In the genomic region with DNA sequence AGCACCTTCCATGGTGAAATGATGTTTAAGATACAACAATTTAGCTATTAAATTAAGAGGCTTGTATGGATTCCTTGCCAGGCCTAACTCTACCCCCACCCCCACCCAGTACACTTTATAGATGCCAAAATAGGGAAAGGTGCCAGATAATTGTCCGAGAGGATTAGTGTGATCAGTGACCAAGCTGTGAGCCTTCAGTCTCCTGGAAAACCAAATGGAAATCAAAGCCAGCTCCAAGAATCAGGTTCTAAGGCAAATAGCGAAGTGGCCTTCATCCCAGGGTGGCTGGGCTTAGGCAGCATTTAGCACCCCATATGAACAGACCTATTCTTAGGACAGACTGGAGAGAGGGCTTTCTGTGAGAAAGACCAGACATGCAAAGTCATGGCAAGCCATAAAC, we compare ENCODE assay signal across 23 mouse cellular contexts. TPM values are rescaled to one million over a fixed set of nuclear protein-coding genes. Genes with fewer than 3 reads are reported as not detected.
DNase-seq lines count a peak whose midpoint lies in the region; ATAC-seq and TF ChIP-seq lines count a peak whose summit lies in the region.
"Had no signal": no experiment of that assay in that cellular context is flagged by ENCODE, and none has a peak within 500 bp of the region (broad histone marks: within the 10 kb centered on the region; RNA-seq: fewer than 3 reads in every experiment).

No protein-coding gene starts in this region.

- no peaks in the 10 kb centered on the region for H3K36me3 ChIP-seq in hindbrain, postnatal 0 days (ENCODE audit: insufficient read depth, low read length)
- no peaks in the 10 kb centered on the region for H3K36me3 ChIP-seq in hindbrain, embryonic 14.5 days (replicated peaks; ENCODE audit: control insufficient read depth, insufficient read depth)
- no peaks in the 10 kb centered on the region for H3K36me3 ChIP-seq in midbrain, postnatal 0 days (ENCODE audit: insufficient read depth, low read length)
- no peaks in the 10 kb centered on the region for H3K36me3 ChIP-seq in midbrain, embryonic 14.5 days (ENCODE audit: control insufficient read depth, insufficient read depth, low read length)
- H3K36me3 ChIP-seq: embryonic facial prominence, embryonic 10.5 days; embryonic facial prominence, embryonic 12.5 days; forebrain, embryonic 15.5 days; G1E had no signal

- H3K27me3 ChIP-seq in cerebellum, adult 2 months (ENCODE audit: control insufficient read depth, insufficient read depth, low read length): no peaks in the 10 kb centered on the region
- no peaks in the 10 kb centered on the region for H3K27me3 ChIP-seq in hindbrain, postnatal 0 days (ENCODE audit: insufficient read depth, low read length)
- H3K27me3 ChIP-seq in hindbrain, embryonic 14.5 days (ENCODE audit: control insufficient read depth, insufficient read depth, low read length): no peaks in the 10 kb centered on the region
- H3K27me3 ChIP-seq in midbrain, postnatal 0 days (ENCODE audit: insufficient read depth, low read length): no peaks in the 10 kb centered on the region
- H3K27me3 ChIP-seq in midbrain, embryonic 14.5 days (ENCODE audit: control insufficient read depth, insufficient read depth, low read length): no peaks in the 10 kb centered on the region
- H3K27me3 ChIP-seq: CH12.LX; embryonic facial prominence, embryonic 12.5 days; forebrain, embryonic 13.5 days; forebrain, embryonic 15.5 days; Patski had no signal

- WGBS in cerebellum, adult 2 months: 19% methylated on average over 2 of the region's 2 CpGs
- WGBS in hindbrain, postnatal 0 days: 60% methylated on average over 2 of the region's 2 CpGs
- WGBS in hindbrain, embryonic 14.5 days: 80% methylated on average over 2 of the region's 2 CpGs
- WGBS in midbrain, postnatal 0 days: 61% methylated on average over 2 of the region's 2 CpGs
- WGBS in midbrain, embryonic 14.5 days: 71% methylated on average over 2 of the region's 2 CpGs

- no peak overlapping the region for H3K4me3 ChIP-seq in cerebellum, adult 2 months (replicated peaks; ENCODE audit: insufficient read depth, low read depth, low read length)
- no peak overlapping the region for H3K4me3 ChIP-seq in hindbrain, postnatal 0 days (ENCODE audit: low read length)
- H3K4me3 ChIP-seq in hindbrain, embryonic 14.5 days (replicated peaks; ENCODE audit: low read length): no peak overlapping the region
- H3K4me3 ChIP-seq in midbrain, postnatal 0 days (ENCODE audit: low read depth, low read length): no peak overlapping the region
- no peak overlapping the region for H3K4me3 ChIP-seq in midbrain, embryonic 14.5 days (replicated peaks; ENCODE audit: low read depth, low read length)
- H3K4me3 ChIP-seq: embryonic facial prominence, embryonic 10.5 days; embryonic facial prominence, embryonic 12.5 days; forebrain, embryonic 13.5 days; forebrain, embryonic 15.5 days had no signal

- no peak overlapping the region for H3K4me2 ChIP-seq in hindbrain, postnatal 0 days (ENCODE audit: low read depth, low read length)
- H3K4me2 ChIP-seq in hindbrain, embryonic 14.5 days (replicated peaks): no peak overlapping the region
- no peak overlapping the region for H3K4me2 ChIP-seq in midbrain, postnatal 0 days (ENCODE audit: low read depth, low read length, poor library complexity, severe bottlenecking)
- no peak overlapping the region for H3K4me2 ChIP-seq in midbrain, embryonic 14.5 days (ENCODE audit: low read length)
- H3K4me2 ChIP-seq: embryonic facial prominence, embryonic 12.5 days; forebrain, embryonic 13.5 days; forebrain, embryonic 15.5 days had no signal

- no peak for ATAC-seq in hindbrain, postnatal 0 days
- ATAC-seq in hindbrain, embryonic 14.5 days (ENCODE audit: low FRiP score): no peak
- ATAC-seq in midbrain, postnatal 0 days (ENCODE audit: low FRiP score): no peak
- ATAC-seq in midbrain, embryonic 14.5 days (ENCODE audit: low FRiP score, low TSS enrichment): no peak
- ATAC-seq: activated CD4-positive, CD25-positive, alpha-beta regulatory T cell, adult 4 months; CD4-positive, CD25-positive, alpha-beta regulatory T cell, adult 4 months; forebrain, embryonic 13.5 days; forebrain, embryonic 15.5 days; forebrain, postnatal 0 days; Patski had no signal

- H3K9me3 ChIP-seq in hindbrain, postnatal 0 days (ENCODE audit: low read length): no peaks in the 10 kb centered on the region
- H3K9me3 ChIP-seq in hindbrain, embryonic 14.5 days (ENCODE audit: control insufficient read depth, low read length): no peaks in the 10 kb centered on the region
- H3K9me3 ChIP-seq in midbrain, postnatal 0 days (ENCODE audit: low read length): no peaks in the 10 kb centered on the region
- no peaks in the 10 kb centered on the region for H3K9me3 ChIP-seq in midbrain, embryonic 14.5 days (ENCODE audit: control insufficient read depth, low read length)
- H3K9me3 ChIP-seq: embryonic facial prominence, embryonic 10.5 days; embryonic facial prominence, embryonic 12.5 days; forebrain, embryonic 13.5 days; forebrain, embryonic 15.5 days; G1E had no signal

- TF ChIP-seq CTCF in cerebellum, adult 2 months (IDR thresholded peaks at IDR 0.05; ENCODE audit: borderline replicate concordance, insufficient read depth, low read depth, low read length): no peak
- no peak for TF ChIP-seq CTCF in hindbrain, postnatal 0 days (IDR thresholded peaks at IDR 0.05; ENCODE audit: low read depth)
- TF ChIP-seq CTCF in midbrain, postnatal 0 days (IDR thresholded peaks at IDR 0.05): no peak

- no peak for TF ChIP-seq POLR2A in cerebellum, adult 2 months (IDR thresholded peaks at IDR 0.05; ENCODE audit: borderline replicate concordance, insufficient read depth, low read length)

- H3K27ac ChIP-seq in cerebellum, adult 2 months (ENCODE audit: insufficient read depth, low read length): no peak overlapping the region
- H3K27ac ChIP-seq in hindbrain, postnatal 0 days: no peak overlapping the region
- H3K27ac ChIP-seq in hindbrain, embryonic 14.5 days: no peak overlapping the region
- no peak overlapping the region for H3K27ac ChIP-seq in midbrain, postnatal 0 days (ENCODE audit: low read depth, low read length)
- no peak overlapping the region for H3K27ac ChIP-seq in midbrain, embryonic 14.5 days (replicated peaks; ENCODE audit: low read depth, low read length)
- H3K27ac ChIP-seq: embryonic facial prominence, embryonic 10.5 days; embryonic facial prominence, embryonic 12.5 days; forebrain, embryonic 13.5 days; forebrain, embryonic 15.5 days had no signal

- no peaks in the 10 kb centered on the region for H3K4me1 ChIP-seq in cerebellum, adult 2 months (ENCODE audit: control insufficient read depth, insufficient read depth, low read length)
- no peaks in the 10 kb centered on the region for H3K4me1 ChIP-seq in hindbrain, postnatal 0 days (ENCODE audit: insufficient read depth, low read length)
- no peaks in the 10 kb centered on the region for H3K4me1 ChIP-seq in hindbrain, embryonic 14.5 days (replicated peaks; ENCODE audit: control insufficient read depth, insufficient read depth, low read length)
- no peaks in the 10 kb centered on the region for H3K4me1 ChIP-seq in midbrain, postnatal 0 days (ENCODE audit: insufficient read depth, low read length)
- no peaks in the 10 kb centered on the region for H3K4me1 ChIP-seq in midbrain, embryonic 14.5 days (ENCODE audit: control insufficient read depth, insufficient read depth, low read length)
- H3K4me1 ChIP-seq: embryonic facial prominence, embryonic 10.5 days; embryonic facial prominence, embryonic 12.5 days; forebrain, embryonic 13.5 days; forebrain, embryonic 15.5 days had no signal

- DNase-seq in cerebellum, postnatal 10 days: peak; percentile 72 to 77
- no peak for DNase-seq in cerebellum, adult 2 months
- peak; percentile 43 for DNase-seq in hindbrain, postnatal 0 days (ENCODE audit: low spot score)
- DNase-seq in hindbrain, embryonic 14.5 days (ENCODE audit: low spot score): no peak
- peak; percentile 41 for DNase-seq in midbrain, postnatal 0 days (ENCODE audit: low spot score)
- no peak for DNase-seq in midbrain, embryonic 14.5 days
- DNase-seq: adrenal gland, adult 8-10 months; adrenal gland, postnatal 14 days; adrenal gland, postnatal 36 days; B cell, adult 2 months; cerebellum, adult 11-12 months; cerebellum, adult 9-10 months; cerebellum, postnatal 25 days; forebrain, postnatal 0 days had no signal

- no peak overlapping the region for H3K9ac ChIP-seq in hindbrain, postnatal 0 days (replicated peaks; ENCODE audit: low read length)
- H3K9ac ChIP-seq in hindbrain, embryonic 14.5 days: no peak overlapping the region
- no peak overlapping the region for H3K9ac ChIP-seq in midbrain, postnatal 0 days (replicated peaks; ENCODE audit: low read length, poor library complexity, severe bottlenecking)
- no peak overlapping the region for H3K9ac ChIP-seq in midbrain, embryonic 14.5 days (replicated peaks; ENCODE audit: low read length)
- H3K9ac ChIP-seq: embryonic facial prominence, embryonic 12.5 days; forebrain, embryonic 13.5 days; forebrain, embryonic 15.5 days; forebrain, postnatal 0 days had no signal

RNA-seq across cellular contexts. Expression of a gene that starts 13.0 kb away (rescaled TPM):
- polyA plus RNA-seq in cerebellum, adult 2 months (2012; rRNA removed): 8.4 and 9.1 TPM in 2 replicates
- 78.0 and 81.8 TPM in 2 replicates for total RNA-seq in hindbrain, postnatal 0 days (2014; rRNA removed)
- polyA plus RNA-seq in hindbrain, postnatal 0 days (2015; fragmentation: Nextera tagmentation; extraction: Ambion mirVana): 30.1 and 31.3 TPM in 2 replicates
- 30.2 and 33.5 TPM in 2 replicates for polyA plus RNA-seq in hindbrain, embryonic 14.5 days (2014; fragmentation: Nextera tagmentation; extraction: Ambion mirVana)
- total RNA-seq in midbrain, postnatal 0 days (2014; rRNA removed): 138 and 154 TPM in 2 replicates
- polyA plus RNA-seq in midbrain, postnatal 0 days (2015; fragmentation: Nextera tagmentation; extraction: Ambion mirVana): 51.6 and 62.6 TPM in 2 replicates
- polyA plus RNA-seq in midbrain, embryonic 14.5 days (2014; fragmentation: Nextera tagmentation; extraction: Ambion mirVana): 52.8 and 59.2 TPM in 2 replicates
- total RNA-seq: CH12.LX had no signal
- polyA plus RNA-seq: activated CD4-positive, CD25-positive, alpha-beta regulatory T cell, adult 4 months; G1E had no signal

Comparison
In these comparisons a context has a peak if more than half of its experiments do, and no peak if none do; other contexts are left out.
1. DNase-seq: peak in cerebellum, postnatal 10 days (2 of 2), hindbrain, postnatal 0 days (single experiment) and midbrain, postnatal 0 days (single experiment); none in cerebellum, adult 2 months (0 of 2), hindbrain, embryonic 14.5 days (single experiment) and midbrain, embryonic 14.5 days (single experiment).